Mouse (Mus musculus) hematopoietic stem cell, adult 5-6 weeks (primary cell): ENCODE data around the gene Atl2. TPM values are rescaled to one million over a fixed set of nuclear protein-coding genes. Genes with fewer than 3 reads are reported as not detected.

Experiments used
- ATAC-seq, 2 experiments: fragments of 125-278 bp in 1 of 2; replicated peaks in 1 of 2; 2 replicates each; pipeline ENCODE4 v1.8.0; 2016 to 2017; ENCODE audit warnings: inconsistent platforms in 2 of 2, mild to moderate bottlenecking in 2 of 2, moderate number of reproducible peaks in 2 of 2, low read depth in 1 of 2, moderate TSS enrichment in 1 of 2; ENCODE audit not compliant: low FRiP score in 2 of 2, poor library complexity in 2 of 2, severe bottlenecking in 2 of 2, insufficient read depth in 1 of 2, low TSS enrichment in 1 of 2
- total RNA-seq: library from RNA; stranded (forward); fragments of 172-1452, 232-1000 nt; gene quantifications from 2 replicates; pipeline ENCODE4 v1.2.3, GENCODE M21; 2017

The Atl2 gene
- total RNA-seq, 1 experiment from 2014 or later: 46.4 TPM

- ATAC-seq: no peak
Observed at GRCm38 (mm10) chr17:79798831-79799230, 97.1 kb downstream of the Atl2 start.

Other genes with a start within 250 kb of the Atl2 start
- gene Cyp1b1, start 181.1 kb downstream of the Atl2 start, total RNA-seq: 0.69 TPM in 1 of 2 replicates, not detected in the other
- 43.3 and 52.2 TPM in 2 replicates for gene Hnrnpll, start 166.2 kb upstream of the Atl2 start, total RNA-seq
- 10.9 and 12.1 TPM in 2 replicates for gene Galm, start 231.3 kb upstream of the Atl2 start, total RNA-seq